Mouse (Mus musculus): Measurements from ENCODE around the gene Nifk. TPM values are rescaled to one million over a fixed set of nuclear protein-coding genes. Genes with fewer than 3 reads are reported as not detected.

Nifk gene
- polyA plus RNA-seq, 1 experiment from 2014 or later = 82.4 TPM

- ATAC-seq (ENCODE audit: low FRiP score, low TSS enrichment) = no peak
- no peaks in the 10 kb centered on the region for H3K4me1 ChIP-seq (ENCODE audit: insufficient read depth, low read length)
- H3K27ac ChIP-seq (ENCODE audit: low read length) = no peak overlapping the region
- no peaks in the 10 kb centered on the region for H3K27me3 ChIP-seq (ENCODE audit: insufficient read depth, low read length)
- no peaks in the 10 kb centered on the region for H3K9me3 ChIP-seq (ENCODE audit: low read length)
- WGBS = 79% methylated on average over 5 of the region's 5 CpGs
- no peak overlapping the region for H3K9ac ChIP-seq (replicated peaks; ENCODE audit: low read length)
- H3K36me3 ChIP-seq (ENCODE audit: insufficient read depth, low read length) = no peaks in the 10 kb centered on the region
- no peak overlapping the region for H3K4me3 ChIP-seq (ENCODE audit: low read length)
- H3K4me2 ChIP-seq (replicated peaks; ENCODE audit: low read depth, low read length) = no peak overlapping the region
These were observed 56.1 kb downstream of the Nifk start for GRCm38 (mm10) chr1:118377784-118378183.

- H3K4me2 ChIP-seq (replicated peaks; ENCODE audit: low read depth, low read length) = no peak overlapping the region
- H3K9me3 ChIP-seq (ENCODE audit: low read length) = no peaks in the 10 kb centered on the region
- H3K9ac ChIP-seq (replicated peaks; ENCODE audit: low read length) = no peak overlapping the region
- H3K36me3 ChIP-seq (ENCODE audit: insufficient read depth, low read length) = no peaks in the 10 kb centered on the region
- no peaks in the 10 kb centered on the region for H3K27me3 ChIP-seq (ENCODE audit: insufficient read depth, low read length)
- no peak overlapping the region for H3K4me3 ChIP-seq (ENCODE audit: low read length)
- no peak overlapping the region for H3K27ac ChIP-seq (ENCODE audit: low read length)
- ATAC-seq (ENCODE audit: low FRiP score, low TSS enrichment) = no peak
- WGBS = 80% methylated on average over 8 of the region's 8 CpGs
- H3K4me1 ChIP-seq (ENCODE audit: insufficient read depth, low read length) = no peaks in the 10 kb centered on the region
These were observed 58.6 kb downstream of the Nifk start for GRCm38 (mm10) chr1:118380105-118380786.

Other genes with a start within 250 kb of the Nifk start
- 0.11 TPM in 1 of 2 replicates, not detected in the other for gene Gm29106, start 145.3 kb upstream of the Nifk start, polyA plus RNA-seq (2015; fragmentation: Nextera tagmentation; extraction: Ambion mirVana)
- 288 and 291 TPM in 2 replicates for gene Tsn, start 10.1 kb upstream of the Nifk start, polyA plus RNA-seq (2015; fragmentation: Nextera tagmentation; extraction: Ambion mirVana)
- gene Clasp1, start 67.2 kb downstream of the Nifk start, polyA plus RNA-seq (2015; fragmentation: Nextera tagmentation; extraction: Ambion mirVana) = 38.2 and 46.0 TPM in 2 replicates

Measured in kidney, embryonic 16.5 days (tissue).